Mouse (Mus musculus) gastrocnemius, adult 2 months (tissue): ENCODE measurements at regions not wholly inside any gene's neighbourhood (a gene's known extent, or its start where the extent isn't known, plus 50 kb on each side); places are given as distances from the start of the nearest gene placed in this dataset.

Experiments
- DNase-seq: peaks from one replicate; pipeline ENCODE4 v3.0.0; 2022
- H3K27ac ChIP-seq: fragments of 200-600 bp; 2 replicates; pipeline ENCODE4 v1.8.1; 2022; ENCODE audit warnings: mild to moderate bottlenecking
- H3K4me3 ChIP-seq: fragments of 200-600 bp; 2 replicates; pipeline ENCODE4 v1.8.1; 2022; ENCODE audit warnings: mild to moderate bottlenecking, moderate library complexity
- CTCF ChIP-seq: fragments of 200-600 bp; IDR thresholded peaks from 2 replicates; pipeline ENCODE4 v1.8.1; 2022; ENCODE audit warnings: antibody characterized with exemption, mild to moderate bottlenecking, moderate library complexity
- intact Hi-C: fragments of 180-260 bp; cut with DNase I; formaldehyde crosslinking; loops from one replicate; pipeline ENCODE4 v1.15.1; 2025

DNA sequence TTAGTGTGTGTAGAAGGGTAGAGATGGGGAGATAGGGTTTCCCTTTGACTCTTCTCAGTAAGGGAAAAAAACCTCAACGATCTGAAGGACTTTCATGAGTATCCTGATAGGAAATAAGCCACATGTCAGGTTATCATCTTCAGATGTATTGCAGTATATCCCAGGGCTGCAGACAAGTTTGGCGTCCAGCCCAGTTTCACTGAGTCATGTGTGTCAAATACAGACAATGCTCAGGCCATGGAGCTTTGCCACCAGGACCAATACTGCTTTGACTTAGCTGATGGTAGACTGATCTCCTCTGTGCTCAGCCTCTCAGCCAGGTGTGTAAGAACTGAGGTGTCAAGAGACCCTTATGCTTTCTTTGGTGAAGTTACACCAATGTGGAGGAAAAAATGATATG is 62.9 kb downstream of the Cst10 start:
- H3K4me3 ChIP-seq: no peak overlapping the region
- no peak for TF ChIP-seq CTCF
- DNase-seq: no peak
- H3K27ac ChIP-seq: no peak overlapping the region
- intact Hi-C loops: no loop called here

DNA sequence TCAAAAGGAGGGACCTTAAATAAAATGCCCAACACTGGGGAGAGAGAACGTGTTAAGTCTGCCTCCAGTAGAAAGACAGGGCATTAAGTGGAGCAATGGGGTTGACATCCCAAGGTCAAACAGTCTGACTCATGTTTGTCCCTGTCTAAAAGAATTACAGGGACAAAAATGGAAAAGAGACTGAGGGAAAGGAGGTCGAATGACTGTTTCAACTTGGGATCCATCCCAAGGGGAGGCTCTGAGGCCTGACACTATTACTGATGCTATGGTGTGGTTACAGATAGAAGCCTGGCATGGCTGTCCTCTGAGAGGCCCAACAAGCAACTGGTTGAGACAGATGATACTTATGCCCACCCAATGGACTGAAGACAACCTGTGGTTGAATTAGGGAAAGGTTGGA is 67.6 kb downstream of the Cst10 start:
- TF ChIP-seq CTCF: no peak
- Histone ChIP-seq H3K4me3 (no peak overlapping the region), H3K27ac (no peak overlapping the region)
- DNase-seq: no peak
- intact Hi-C loops: no loop called here

- intact Hi-C loops: no loop called here
- no peak for TF ChIP-seq CTCF
- H3K4me3 ChIP-seq: no peak overlapping the region
- no peak overlapping the region for H3K27ac ChIP-seq
- DNase-seq: no peak
These were observed 88.6 kb downstream of the Cst10 start for GRCm38 (mm10) chr2:149493280-149493988.

DNA sequence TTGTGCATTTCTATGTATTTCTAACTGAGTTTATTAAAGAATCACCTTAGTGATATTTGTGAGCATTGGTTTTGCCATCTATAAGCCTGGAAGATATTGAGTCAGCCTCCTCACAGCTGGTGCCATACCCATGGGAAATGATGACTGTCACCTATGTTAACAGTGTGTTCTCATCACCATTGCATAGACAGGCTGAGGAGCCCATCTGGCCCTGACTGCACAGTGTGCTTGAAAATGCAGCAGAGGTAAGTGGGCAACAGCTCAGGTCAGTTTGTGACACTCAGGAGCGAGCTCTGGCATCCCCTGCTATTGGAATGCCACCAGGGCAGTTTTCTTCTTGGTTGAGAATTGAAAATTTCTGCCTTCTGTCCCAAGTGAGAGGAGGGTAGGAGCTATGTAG is 108.0 kb downstream of the Cst10 start:
- H3K4me3 ChIP-seq: no peak overlapping the region
- DNase-seq: no peak
- no peak for TF ChIP-seq CTCF
- intact Hi-C loops: no loop called here
- H3K27ac ChIP-seq: no peak overlapping the region

- intact Hi-C loops: no loop called here
- Histone ChIP-seq H3K4me3 (no peak overlapping the region), H3K27ac (no peak overlapping the region)
- DNase-seq: no peak
- TF ChIP-seq CTCF: no peak
These were observed 119.6 kb downstream of the Cst10 start for GRCm38 (mm10) chr2:149524424-149524823.

DNA sequence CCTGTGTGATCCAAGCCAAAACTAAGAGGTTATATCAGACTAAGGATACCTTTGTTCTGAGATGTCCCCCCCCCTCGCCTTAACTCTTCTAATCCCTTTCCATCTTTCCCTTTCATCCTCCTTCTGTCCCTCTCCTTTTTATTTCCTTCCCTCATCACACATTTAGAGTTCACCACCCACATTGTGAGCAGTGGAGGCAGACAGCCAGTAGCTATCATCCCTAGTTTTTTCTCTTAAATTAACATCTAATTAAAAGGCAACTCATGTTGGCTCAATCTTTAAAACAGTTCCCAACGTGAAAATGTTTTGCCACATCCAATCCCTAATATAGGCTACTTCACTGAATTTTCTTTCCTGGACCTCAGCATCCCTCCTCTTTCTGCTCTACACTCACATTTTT is 138.0 kb downstream of the Cst10 start:
- TF ChIP-seq CTCF: no peak
- H3K4me3 ChIP-seq: no peak overlapping the region
- no peak for DNase-seq
- intact Hi-C loops: no loop called here
- H3K27ac ChIP-seq: no peak overlapping the region

DNA sequence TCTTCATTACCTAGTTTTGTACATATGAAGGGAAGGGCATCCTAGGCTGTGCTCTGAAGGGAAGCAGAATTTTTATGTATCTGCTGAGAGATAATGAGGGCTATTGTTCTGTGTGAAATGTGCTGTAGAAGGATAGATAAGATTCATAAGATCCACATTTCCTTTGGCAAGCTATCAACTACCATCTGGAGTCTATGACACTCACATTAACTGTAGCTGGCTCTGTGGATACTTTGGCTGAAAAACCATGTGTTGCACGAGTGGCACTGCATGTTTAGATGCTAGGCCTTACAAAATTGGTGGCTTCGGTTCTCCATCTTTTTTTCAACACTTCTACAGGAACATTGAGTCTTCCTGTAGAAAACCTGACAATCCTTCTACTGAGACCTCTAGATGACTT is 140.9 kb downstream of the Cst10 start:
- Histone ChIP-seq H3K27ac (no peak overlapping the region), H3K4me3 (no peak overlapping the region)
- no peak for TF ChIP-seq CTCF
- no peak for DNase-seq
- intact Hi-C loops: no loop called here

DNA sequence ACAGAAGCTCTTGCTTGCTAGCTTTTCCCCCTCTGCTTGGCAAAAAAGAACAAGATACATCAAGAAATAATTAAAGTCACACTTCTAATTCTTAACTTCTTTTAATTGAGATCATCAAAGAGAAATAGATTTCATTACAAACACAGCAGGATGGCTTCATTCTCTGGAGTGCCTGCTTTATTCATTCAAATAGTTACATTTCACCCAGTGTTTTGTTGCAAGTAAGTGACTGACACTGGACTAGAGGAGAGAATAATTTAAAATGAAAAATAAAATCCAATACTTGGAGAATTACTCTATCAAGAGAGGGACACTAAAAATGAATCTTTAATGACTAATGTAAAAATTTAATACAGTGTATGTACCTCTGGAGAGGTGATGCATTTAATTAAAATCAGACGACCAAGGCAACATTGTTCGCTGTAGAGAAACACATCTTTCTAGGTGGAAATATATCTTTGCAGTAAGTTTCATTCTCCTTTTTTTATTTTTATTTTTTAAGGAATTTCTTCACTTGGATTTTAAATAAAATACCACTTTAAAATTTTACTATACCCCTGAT is 141.9 kb downstream of the Cst10 start:
- intact Hi-C loops: no loop called here
- TF ChIP-seq CTCF: no peak
- no peak overlapping the region for H3K27ac ChIP-seq
- no peak overlapping the region for H3K4me3 ChIP-seq
- DNase-seq: no peak

- intact Hi-C loops: no loop called here
- DNase-seq: no peak
- TF ChIP-seq CTCF: no peak
- H3K27ac ChIP-seq: no peak overlapping the region
- H3K4me3 ChIP-seq: no peak overlapping the region
These were observed 150.4 kb downstream of the Cst10 start for GRCm38 (mm10) chr2:149555209-149555608.

DNA sequence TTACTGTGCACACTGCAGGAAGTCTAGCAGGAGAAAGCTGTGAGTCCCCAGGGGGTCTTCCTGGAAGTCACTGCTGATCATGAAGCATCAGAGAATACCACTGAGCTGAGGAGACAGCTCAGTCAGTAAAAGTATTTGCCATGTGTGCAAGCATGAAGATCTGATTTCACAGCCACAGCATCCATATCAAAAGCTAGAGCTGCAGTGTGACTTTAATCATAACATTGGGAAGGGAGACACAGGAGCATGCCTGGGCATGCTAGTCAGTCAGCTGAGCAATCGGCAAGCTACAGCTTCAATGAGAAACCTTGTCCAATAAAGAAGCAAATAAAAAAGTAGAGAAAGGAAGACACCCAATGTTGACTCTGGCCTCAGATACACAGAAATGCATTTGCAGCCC is 168.9 kb downstream of the Cst10 start:
- H3K27ac ChIP-seq: no peak overlapping the region
- intact Hi-C loops: no loop called here
- no peak for TF ChIP-seq CTCF
- no peak for DNase-seq
- no peak overlapping the region for H3K4me3 ChIP-seq

GRCm38 (mm10) chr2:149602581-149602980 is 197.7 kb downstream of the Cst10 start:
- H3K27ac ChIP-seq: no peak overlapping the region
- intact Hi-C loops: no loop called here
- no peak for DNase-seq
- H3K4me3 ChIP-seq: no peak overlapping the region
- no peak for TF ChIP-seq CTCF

DNA sequence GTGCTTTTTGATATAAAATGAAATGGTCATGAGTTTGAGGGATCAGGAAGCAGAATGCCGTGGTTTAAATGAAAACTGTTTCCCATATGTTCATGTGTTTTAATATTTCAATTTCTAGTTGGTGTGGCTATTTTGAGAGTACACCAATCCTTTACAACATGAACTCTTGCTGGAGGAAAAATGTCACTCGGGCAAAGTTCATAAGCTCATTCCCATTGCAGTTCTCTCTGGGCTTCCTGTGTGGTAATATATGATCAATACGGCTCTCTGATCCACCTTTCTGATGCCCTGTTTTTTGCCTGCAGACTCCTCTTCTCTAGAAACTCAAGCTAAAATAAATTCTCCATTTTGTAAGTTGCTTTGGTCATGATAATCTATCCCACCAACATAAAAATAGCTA is 208.5 kb downstream of the Cst10 start:
- no peak for DNase-seq
- intact Hi-C loops: no loop called here
- Histone ChIP-seq H3K4me3 (no peak overlapping the region), H3K27ac (no peak overlapping the region)
- no peak for TF ChIP-seq CTCF

DNA sequence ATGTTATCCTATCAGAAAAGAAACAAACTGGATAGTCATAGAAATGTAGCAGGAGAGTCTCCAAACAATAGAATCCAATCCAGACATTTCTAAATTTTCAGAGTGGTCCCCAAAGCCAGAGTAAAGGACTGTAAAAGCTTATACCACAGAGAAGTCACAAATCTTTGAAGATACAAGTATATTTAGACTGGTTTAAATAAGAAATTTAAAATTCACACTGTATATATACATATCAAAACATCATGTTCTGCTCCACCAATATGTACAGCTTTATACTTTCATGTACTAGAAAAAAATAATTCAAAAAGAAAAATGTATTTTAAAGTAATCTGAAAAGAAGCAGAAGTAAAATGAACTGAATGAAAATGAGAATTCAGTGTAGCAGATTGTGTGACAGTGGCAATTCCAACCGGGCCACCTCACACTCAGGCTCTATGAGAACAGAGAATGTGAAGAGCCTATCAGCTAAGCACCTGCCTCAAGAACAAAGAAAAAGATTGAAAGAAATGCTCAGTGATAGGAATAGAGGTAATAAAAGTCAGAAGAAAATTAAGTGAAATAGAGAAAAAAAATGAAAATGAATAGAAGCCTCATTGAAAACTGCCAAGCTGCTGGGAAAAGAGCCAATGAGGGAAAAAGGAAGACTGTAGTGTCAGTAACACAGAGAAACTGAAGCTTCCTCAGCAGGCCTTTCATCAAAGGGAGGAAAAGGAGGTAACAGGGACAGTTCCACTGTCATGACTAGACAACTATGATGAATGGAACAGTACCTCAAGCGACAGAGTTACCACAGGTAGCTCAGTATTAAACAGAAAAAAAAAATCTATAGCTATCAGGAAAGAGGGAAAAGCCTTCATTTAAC is 209.5 kb downstream of the Cst10 start:
- Histone ChIP-seq H3K27ac (no peak overlapping the region), H3K4me3 (no peak overlapping the region)
- no peak for TF ChIP-seq CTCF
- no peak for DNase-seq
- intact Hi-C loops: no loop called here
